Mouse (Mus musculus) thymus, postnatal 14 days (tissue): ENCODE results near the gene Cfap45.

Experiments used
- DNase-seq: peaks from one replicate; pipeline ENCODE4 v3.0.0; 2021

Cfap45 gene

DNA sequence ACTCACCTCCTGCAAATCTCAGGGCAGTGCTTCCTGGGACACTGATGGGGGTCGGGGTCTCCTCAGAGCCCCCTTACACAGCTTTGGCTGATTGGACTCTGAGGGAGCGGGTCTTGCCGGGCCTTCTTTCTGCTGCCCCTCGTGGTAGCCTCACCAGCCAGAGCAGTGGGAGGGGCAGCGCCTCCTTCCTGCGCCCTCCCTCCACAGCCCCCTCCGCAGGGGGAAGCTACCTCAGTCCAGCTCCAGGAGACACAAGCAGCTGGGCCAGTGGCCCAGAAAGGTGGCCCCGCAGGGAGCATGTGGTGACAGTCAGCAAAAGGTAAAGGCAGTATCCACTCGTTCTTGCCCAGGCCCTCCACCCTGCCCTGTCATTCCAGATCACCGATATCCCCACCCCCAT, 23.2 kb upstream of the Cfap45 start:
- DNase-seq: no peak

- DNase-seq: peak; percentile 67
These were observed 20.7 kb upstream of the Cfap45 start, which contains the start of gene Tagln2 for GRCm38 (mm10) chr1:172499765-172500441. Tagln2 (plus strand) TSS chr1:172500047.

DNA sequence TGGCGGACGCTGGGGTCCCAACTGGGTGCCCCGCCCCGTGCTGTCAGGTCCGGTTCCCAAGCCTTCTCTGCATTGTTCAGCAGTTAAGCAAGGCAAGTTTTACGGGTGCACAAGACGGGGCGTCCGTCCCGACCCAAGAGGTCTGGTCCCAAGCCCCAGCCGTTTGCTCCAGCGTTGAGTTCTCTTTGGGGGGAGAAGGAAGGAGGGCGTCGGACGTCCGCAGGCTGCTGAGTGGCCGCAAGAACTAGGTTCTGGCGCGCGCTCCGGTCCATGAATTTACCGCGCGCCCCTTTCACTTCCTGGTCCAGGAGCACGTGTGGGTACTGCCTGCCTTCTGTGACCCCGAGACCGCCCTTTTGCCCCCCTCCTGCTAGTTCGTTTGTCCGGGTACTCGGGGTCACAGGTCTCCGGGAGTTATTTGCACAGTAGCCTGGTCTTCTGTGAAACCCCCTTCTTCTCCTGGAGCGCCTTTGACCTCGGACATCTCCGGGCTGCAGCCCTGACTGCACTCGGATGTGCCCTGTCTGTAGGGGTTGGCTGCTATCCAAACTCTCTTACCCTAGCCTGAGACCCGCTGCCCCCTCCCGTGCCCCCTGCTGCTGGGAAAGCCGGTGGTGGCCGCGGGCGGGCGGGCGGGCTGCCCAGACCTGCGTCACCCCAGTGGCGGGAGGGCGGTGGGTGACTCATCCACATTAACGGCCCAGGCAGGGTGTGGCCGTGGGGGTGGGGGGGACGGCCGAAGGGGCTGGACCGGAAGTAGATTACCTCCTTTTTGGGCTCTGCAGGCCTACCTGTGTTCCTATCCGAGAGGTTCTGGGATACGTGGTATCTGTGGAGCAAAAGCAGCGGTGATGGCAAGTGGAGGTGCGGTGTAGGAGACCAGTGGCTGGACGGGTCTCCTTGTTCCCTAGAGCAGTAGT, 19.9 kb upstream of the Cfap45 start:
- peak; percentile 45 for DNase-seq

- peak; percentile 81 for DNase-seq
These were observed 19.0 kb upstream of the Cfap45 start for GRCm38 (mm10) chr1:172501371-172502144.

GRCm38 (mm10) chr1:172502145-172503110, 18.2 kb upstream of the Cfap45 start:
- peak; percentile 46 for DNase-seq

DNA sequence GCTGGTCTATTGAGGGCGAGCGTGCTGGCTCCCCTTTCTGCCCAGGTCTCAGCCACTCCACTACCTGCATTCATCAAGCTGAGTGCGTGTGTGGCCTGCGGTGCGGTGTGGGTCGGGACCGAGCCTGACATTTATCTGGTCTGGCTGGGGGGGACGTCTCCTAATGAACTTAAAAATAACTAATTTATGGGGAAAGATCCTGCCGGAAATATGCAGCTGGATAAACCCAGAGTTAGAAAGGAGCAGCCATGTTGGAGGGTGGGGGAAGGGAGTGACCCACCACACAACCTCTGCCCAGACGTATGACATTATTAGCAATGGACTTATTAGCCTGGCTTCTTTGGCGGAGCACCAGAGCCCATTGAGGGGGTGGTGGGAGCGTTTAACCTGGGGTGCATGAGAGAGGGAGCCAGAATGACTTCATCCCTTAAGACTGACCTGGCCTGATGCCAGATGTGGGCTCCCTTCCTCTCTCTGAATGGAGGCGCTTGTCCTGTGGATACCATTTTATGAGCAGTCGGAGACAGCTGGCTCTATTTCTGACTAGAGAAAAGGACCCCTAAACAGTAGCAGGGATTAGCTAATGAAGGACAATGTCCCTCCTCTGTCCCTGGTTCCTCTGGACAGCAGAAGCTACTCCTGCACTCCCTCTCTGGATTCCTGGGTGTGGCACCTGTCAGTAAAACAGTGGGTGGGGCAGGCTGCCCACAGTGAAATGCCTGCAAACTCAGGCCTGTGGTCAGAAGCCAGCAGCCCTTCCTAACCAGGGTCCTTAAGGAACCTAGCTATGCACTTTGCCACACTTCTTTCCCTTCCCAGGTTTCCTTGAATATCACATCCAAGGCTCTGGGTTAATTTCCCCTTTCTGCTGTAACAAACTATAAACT, 17.2 kb upstream of the Cfap45 start:
- no peak for DNase-seq

GRCm38 (mm10) chr1:172504756-172505155, 15.8 kb upstream of the Cfap45 start:
- DNase-seq: no peak

GRCm38 (mm10) chr1:172507001-172507400, 13.6 kb upstream of the Cfap45 start:
- DNase-seq: no peak

GRCm38 (mm10) chr1:172507701-172508100, 12.9 kb upstream of the Cfap45 start:
- no peak for DNase-seq

- DNase-seq: no peak
These were observed 12.4 kb upstream of the Cfap45 start for GRCm38 (mm10) chr1:172508172-172508571.

DNA sequence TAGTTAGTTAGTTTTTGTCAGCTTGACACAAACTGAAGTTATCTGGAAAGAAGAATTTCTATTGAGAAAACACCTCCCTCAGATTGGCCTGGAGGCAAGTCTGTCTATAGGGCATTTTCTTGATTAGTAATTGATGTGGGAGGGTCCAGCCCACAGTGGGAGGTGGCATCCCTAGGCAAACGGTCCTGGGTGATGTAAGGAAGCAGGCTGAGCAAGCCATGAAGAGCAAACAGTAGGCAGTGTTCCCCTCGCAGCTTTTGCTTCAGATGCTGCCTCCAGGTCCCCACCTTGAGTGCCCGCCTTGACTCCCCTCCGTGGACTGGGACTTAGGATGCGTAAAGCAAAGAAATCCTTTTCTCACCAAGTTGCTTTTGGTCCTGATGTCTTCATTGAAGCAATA, 11.4 kb upstream of the Cfap45 start:
- DNase-seq: no peak

GRCm38 (mm10) chr1:172509983-172510382, 10.6 kb upstream of the Cfap45 start:
- no peak for DNase-seq

DNA sequence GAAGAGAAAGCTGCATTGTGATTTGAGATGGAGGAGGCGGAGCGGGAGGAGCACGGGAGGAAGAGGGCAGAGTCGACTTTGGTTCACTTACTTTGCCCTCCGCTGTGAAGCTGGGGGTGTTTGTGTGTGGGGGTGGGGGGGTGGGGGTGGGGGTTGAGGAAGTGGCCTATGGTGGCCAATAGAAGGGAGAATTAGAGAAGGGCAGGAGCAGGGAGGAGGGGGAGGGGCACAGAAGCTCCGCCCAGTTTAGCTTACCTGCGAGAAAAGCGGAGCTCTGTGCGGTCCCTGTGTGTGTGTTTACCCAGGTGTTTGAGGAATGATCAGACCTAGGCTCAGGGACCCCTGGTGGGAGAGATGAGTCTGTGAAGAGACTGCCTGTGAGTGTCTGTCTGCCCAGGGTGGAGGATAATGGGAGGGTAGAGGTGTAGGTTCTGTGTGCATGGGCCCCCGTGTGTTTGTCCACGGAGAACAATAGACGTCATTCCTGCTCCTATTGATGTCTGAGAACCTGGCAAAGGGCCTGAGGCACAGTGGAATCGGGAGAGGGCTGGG, 10.1 kb upstream of the Cfap45 start:
- no peak for DNase-seq

- peak; percentile 83 for DNase-seq
These were observed 7.6 kb upstream of the Cfap45 start for GRCm38 (mm10) chr1:172512962-172513361.

- peak; percentile 77 for DNase-seq
These were observed 6.9 kb upstream of the Cfap45 start for GRCm38 (mm10) chr1:172513525-172514212.

DNA sequence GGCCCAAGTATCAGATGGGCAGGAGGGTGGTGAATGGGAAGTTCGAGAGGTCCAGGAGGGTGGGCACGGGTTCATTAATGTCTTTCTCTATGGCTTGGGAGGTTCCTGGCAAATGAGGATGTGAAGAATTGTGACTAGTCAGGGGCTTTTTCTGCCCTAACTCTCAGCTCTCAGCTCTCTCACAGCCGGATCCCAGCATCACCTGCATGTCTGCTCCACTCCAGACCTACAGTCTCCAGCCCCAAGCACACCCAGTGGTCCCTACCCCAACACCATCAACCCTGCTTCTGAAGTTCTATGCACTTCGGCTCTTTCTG, 6.4 kb upstream of the Cfap45 start:
- no peak for DNase-seq

- DNase-seq: no peak
These were observed 5.9 kb upstream of the Cfap45 start for GRCm38 (mm10) chr1:172514551-172515268.

DNA sequence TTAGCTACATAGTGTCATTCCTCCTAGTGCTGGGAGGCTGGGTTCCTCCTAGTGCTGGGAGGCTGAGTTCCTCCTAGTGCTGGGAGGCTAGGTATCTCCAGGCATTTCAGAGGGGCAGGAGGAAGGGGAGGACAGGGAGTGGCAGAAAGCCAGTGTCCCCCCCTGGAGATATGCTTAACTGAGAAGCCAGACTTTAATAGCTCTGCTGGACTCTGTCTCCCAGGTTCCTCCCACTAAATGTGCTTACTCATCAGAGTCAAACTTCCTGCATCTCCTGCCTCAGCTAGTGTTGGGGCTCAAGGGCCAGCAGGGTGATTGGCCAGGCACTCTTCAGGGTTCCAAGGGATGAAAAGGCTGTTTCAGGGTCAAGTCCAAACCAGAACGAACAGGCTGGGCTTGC, 5.2 kb upstream of the Cfap45 start:
- no peak for DNase-seq

GRCm38 (mm10) chr1:172518013-172518412, 2.6 kb upstream of the Cfap45 start:
- no peak for DNase-seq

GRCm38 (mm10) chr1:172519644-172520043, 957 bp upstream of the Cfap45 start:
- DNase-seq: no peak
